Mouse (Mus musculus) brain, embryonic 14.5 days (tissue): Measurements from ENCODE around the gene Hspa1l. TPM values are rescaled to one million over a fixed set of nuclear protein-coding genes. Genes with fewer than 3 reads are reported as not detected.
A peak's percentile ranks its signal among the peaks of the same experiment; 100 is the strongest.

Experiments
- DNase-seq: peaks from one replicate; pipeline ENCODE4 v3.0.0-alpha.2; 2011; ENCODE audit warnings: low read depth
- CTCF ChIP-seq: fragments of 200-500 bp; IDR thresholded peaks from 2 replicates; pipeline ENCODE4 v1.5.1; 2012; ENCODE audit warnings: inconsistent platforms, mild to moderate bottlenecking, moderate library complexity, borderline replicate concordance; ENCODE audit not compliant: insufficient read depth, insufficient read length; ENCODE audit errors: extremely low read depth
- POLR2A ChIP-seq: fragments of 200-500 bp; IDR thresholded peaks from 2 replicates; pipeline ENCODE4 v1.6.1; 2012; ENCODE audit warnings: mild to moderate bottlenecking, inconsistent platforms, borderline replicate concordance; ENCODE audit not compliant: poor library complexity, insufficient read depth, insufficient read length, severe bottlenecking; ENCODE audit errors: extremely low read depth
- polyA plus RNA-seq: library from polyadenylated mRNA; depleted of rRNA; stranded (reverse); fragments of >200 nt; gene quantifications from 2 replicates; pipeline ENCODE4 v1.2.3, GENCODE M21; 2012; rRNA removed

Hspa1l gene
- polyA plus RNA-seq, 1 experiment = 0.40 TPM

GRCm38 (mm10) chr17:35022541-35023060, 50.1 kb downstream of the Hspa1l start:
- no peak for TF ChIP-seq CTCF
- no peak for TF ChIP-seq POLR2A
- DNase-seq = no peak

- TF ChIP-seq POLR2A (no peak), CTCF (no peak)
- DNase-seq = no peak
Observed at GRCm38 (mm10) chr17:35023221-35023620, 50.7 kb downstream of the Hspa1l start.

- TF ChIP-seq POLR2A = no peak
- no peak for TF ChIP-seq CTCF
- no peak for DNase-seq
Observed at GRCm38 (mm10) chr17:35023756-35024155, 51.3 kb downstream of the Hspa1l start.

- TF ChIP-seq CTCF = no peak
- no peak for TF ChIP-seq POLR2A
- DNase-seq = no peak
Observed at GRCm38 (mm10) chr17:35024261-35024660, 51.8 kb downstream of the Hspa1l start.

- no peak for TF ChIP-seq POLR2A
- TF ChIP-seq CTCF = no peak
- no peak for DNase-seq
Observed at GRCm38 (mm10) chr17:35024691-35025488, 52.4 kb downstream of the Hspa1l start.

GRCm38 (mm10) chr17:35026206-35026605, 53.7 kb downstream of the Hspa1l start:
- DNase-seq = no peak
- TF ChIP-seq POLR2A (no peak), CTCF (no peak)

GRCm38 (mm10) chr17:35027277-35028068, 55.0 kb downstream of the Hspa1l start, which contains the start of gene Sapcd1:
Gene Sapcd1 (minus strand): TSS chr17:35028016.
- TF ChIP-seq CTCF (no peak), POLR2A (no peak)
- DNase-seq = peak; percentile 93

- TF ChIP-seq POLR2A = no peak
- no peak for TF ChIP-seq CTCF
- DNase-seq = peak; percentile 24
Observed at GRCm38 (mm10) chr17:35028315-35028714, 55.8 kb downstream of the Hspa1l start.

Other genes starting within 250 kb of the Hspa1l start
- 0.04 TPM in 2 replicates for gene C4b, start 228.8 kb upstream of the Hspa1l start, polyA plus RNA-seq
- 0.04 TPM in 2 replicates for gene Cyp21a1, start 168.1 kb upstream of the Hspa1l start, polyA plus RNA-seq
- gene Stk19, start 135.8 kb upstream of the Hspa1l start, polyA plus RNA-seq = 57.1 and 75.0 TPM in 2 replicates
- 73.5 and 101 TPM in 2 replicates for gene Dxo, start 135.7 kb upstream of the Hspa1l start, polyA plus RNA-seq
- gene Skiv2l, start 122.5 kb upstream of the Hspa1l start, polyA plus RNA-seq = 88.8 and 119 TPM in 2 replicates
- gene Nelfe, start 122.3 kb upstream of the Hspa1l start, polyA plus RNA-seq = 62.1 and 66.0 TPM in 2 replicates
- 0.21 and 0.42 TPM in 2 replicates for gene Cfb, start 110.2 kb upstream of the Hspa1l start, polyA plus RNA-seq
- gene Zbtb12, start 93.2 kb upstream of the Hspa1l start, polyA plus RNA-seq = 116 and 135 TPM in 2 replicates
- gene Gm20547, start 90.7 kb upstream of the Hspa1l start, polyA plus RNA-seq = 0.04 TPM in 1 of 2 replicates, not detected in the other
- 1.1 and 2.3 TPM in 2 replicates for gene C2, start 74.4 kb upstream of the Hspa1l start, polyA plus RNA-seq
- 350 and 361 TPM in 2 replicates for gene Ehmt2, start 74.2 kb upstream of the Hspa1l start, polyA plus RNA-seq
- gene Slc44a4, start 58.2 kb upstream of the Hspa1l start, polyA plus RNA-seq = 0.06 and 0.07 TPM in 2 replicates
- gene Neu1, start 41.5 kb upstream of the Hspa1l start, polyA plus RNA-seq = 28.0 and 29.6 TPM in 2 replicates
- 6.3 and 7.1 TPM in 2 replicates for gene Hspa1b, start 13.5 kb upstream of the Hspa1l start, polyA plus RNA-seq
- gene Gm20481, start 2.8 kb upstream of the Hspa1l start, polyA plus RNA-seq = not detected in 2 replicates
- 6.3 and 6.6 TPM in 2 replicates for gene Hspa1a, start 547 bp upstream of the Hspa1l start, polyA plus RNA-seq
- gene Lsm2, start 9.2 kb downstream of the Hspa1l start, polyA plus RNA-seq = 136 and 185 TPM in 2 replicates
- gene Vars, start 28.3 kb downstream of the Hspa1l start, polyA plus RNA-seq = 99.2 and 119 TPM in 2 replicates
- 0.49 and 0.71 TPM in 2 replicates for gene Vwa7, start 43.9 kb downstream of the Hspa1l start, polyA plus RNA-seq
- 4.0 and 6.5 TPM in 2 replicates for gene Sapcd1, start 55.3 kb downstream of the Hspa1l start, polyA plus RNA-seq
- gene Msh5, start 74.0 kb downstream of the Hspa1l start, polyA plus RNA-seq = 4.2 and 6.4 TPM in 2 replicates
- gene Clic1, start 77.3 kb downstream of the Hspa1l start, polyA plus RNA-seq = 69.6 and 89.8 TPM in 2 replicates
- gene Ddah2, start 86.3 kb downstream of the Hspa1l start, polyA plus RNA-seq = 322 and 438 TPM in 2 replicates
- 0.42 and 0.50 TPM in 2 replicates for gene Ly6g6c, start 92.7 kb downstream of the Hspa1l start, polyA plus RNA-seq
- 0.30 and 0.35 TPM in 2 replicates for gene Mpig6b, start 93.5 kb downstream of the Hspa1l start, polyA plus RNA-seq
- gene Ly6g6e, start 104.2 kb downstream of the Hspa1l start, polyA plus RNA-seq = 1.2 and 12.4 TPM in 2 replicates
- 1.8 and 2.7 TPM in 2 replicates for gene Ly6g6d, start 105.4 kb downstream of the Hspa1l start, polyA plus RNA-seq
- gene Ly6g6f, start 112.9 kb downstream of the Hspa1l start, polyA plus RNA-seq = 0.15 and 0.30 TPM in 2 replicates
- gene Abhd16a, start 116.6 kb downstream of the Hspa1l start, polyA plus RNA-seq = 91.0 and 135 TPM in 2 replicates
- not detected in 2 replicates for gene Ly6g5c, start 135.6 kb downstream of the Hspa1l start, polyA plus RNA-seq
- 3.1 and 3.4 TPM in 2 replicates for gene Ly6g5b, start 142.7 kb downstream of the Hspa1l start, polyA plus RNA-seq
- 21.4 and 25.3 TPM in 2 replicates for gene Gpank1, start 148.8 kb downstream of the Hspa1l start, polyA plus RNA-seq
- gene Csnk2b, start 149.3 kb downstream of the Hspa1l start, polyA plus RNA-seq = 243 and 257 TPM in 2 replicates
- gene D17H6S53E, start 153.7 kb downstream of the Hspa1l start, polyA plus RNA-seq = 3.3 and 4.6 TPM in 2 replicates
- gene Apom, start 159.3 kb downstream of the Hspa1l start, polyA plus RNA-seq = 0.93 and 1.1 TPM in 2 replicates
- gene Bag6, start 162.5 kb downstream of the Hspa1l start, polyA plus RNA-seq = 378 and 427 TPM in 2 replicates
- gene Prrc2a, start 192.2 kb downstream of the Hspa1l start, polyA plus RNA-seq = 367 and 409 TPM in 2 replicates
- gene Aif1, start 203.4 kb downstream of the Hspa1l start, polyA plus RNA-seq = 1.6 and 2.2 TPM in 2 replicates
- gene Lst1, start 215.7 kb downstream of the Hspa1l start, polyA plus RNA-seq = 8.2 and 11.8 TPM in 2 replicates
- gene Ltb, start 221.7 kb downstream of the Hspa1l start, polyA plus RNA-seq = 0.58 and 1.1 TPM in 2 replicates
- gene Tnf, start 229.3 kb downstream of the Hspa1l start, polyA plus RNA-seq = 0.15 and 0.21 TPM in 2 replicates
- 0.27 and 0.29 TPM in 2 replicates for gene Lta, start 232.6 kb downstream of the Hspa1l start, polyA plus RNA-seq
- gene Gm16181, start 248.1 kb downstream of the Hspa1l start, polyA plus RNA-seq = not detected in 2 replicates